Mouse (Mus musculus): ENCODE measurements around the gene Ppp1r37.
A peak's percentile ranks its signal among the peaks of the same experiment; 100 is the strongest.

- TF ChIP-seq CTCF (IDR thresholded peaks at IDR 0.05; ENCODE audit: extremely low read depth, insufficient read length, insufficient replicate concordance, low read depth, low read length) (peak; percentile 37; the same call in 1 of the 2 replicates), POLR2A (IDR thresholded peaks at IDR 0.05; ENCODE audit: low read depth, low read length) (no peak)
These were observed 48.1 kb upstream of the Ppp1r37 start for GRCm38 (mm10) chr7:19610969-19611368.

Data from small intestine, adult 2 months (tissue).